Mouse (Mus musculus) lung, adult 2 months (tissue): ENCODE measurements around the gene Spc24.

Experiments
- CTCF ChIP-seq: fragments of 200-500 bp; IDR thresholded peaks from 2 replicates; pipeline ENCODE4 v1.5.1; 2011; ENCODE audit warnings: mild to moderate bottlenecking, low read length, control low read depth; ENCODE audit not compliant: insufficient read depth
- POLR2A ChIP-seq: fragments of 200-500 bp; IDR thresholded peaks from 2 replicates; pipeline ENCODE4 v1.6.1; 2011; ENCODE audit warnings: low read depth, mild to moderate bottlenecking, control low read depth, low read length, borderline replicate concordance; ENCODE audit errors: extremely low read depth

DNA sequence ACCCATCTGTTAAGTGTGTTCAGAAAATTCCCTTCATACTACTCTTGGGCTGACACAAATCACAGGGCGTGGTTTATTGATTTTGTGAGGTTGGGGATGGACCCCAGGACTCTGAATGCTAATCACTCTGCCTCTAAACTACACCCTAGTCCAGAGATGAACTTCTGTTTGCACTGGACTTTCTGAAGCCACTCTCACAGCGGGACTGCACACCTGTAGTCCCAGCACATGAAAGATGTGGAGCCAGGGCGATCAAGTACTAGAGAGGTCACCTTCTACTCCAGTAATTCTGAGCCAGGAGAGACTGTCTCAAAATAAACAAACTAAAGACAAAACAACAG is 38.9 kb upstream of the Spc24 start:
- TF ChIP-seq POLR2A (no peak), CTCF (no peak)
